Comparison of ENCODE assay signal across 8 mouse cellular contexts in genomic region chr5:107950643-107951042, GRCm38 (mm10). TPM values are rescaled to one million over a fixed set of nuclear protein-coding genes. Genes with fewer than 3 reads are reported as not detected.
DNase-seq lines count a peak whose midpoint lies in the region; ATAC-seq and TF ChIP-seq lines count a peak whose summit lies in the region.

No protein-coding gene starts in this region.

- no peaks in the 10 kb centered on the region for H3K27me3 ChIP-seq in liver, embryonic 14.5 days (ENCODE audit: control insufficient read depth, insufficient read depth, low read length)
- no peaks in the 10 kb centered on the region for H3K27me3 ChIP-seq in forebrain, embryonic 15.5 days

- no peak overlapping the region for H3K9ac ChIP-seq in liver, embryonic 14.5 days (replicated peaks)
- H3K9ac ChIP-seq in forebrain, embryonic 15.5 days (replicated peaks), result no peak overlapping the region

- peaks cover 0 to 15% of the 10 kb centered on the region in 2 experiments; a peak in 3 of 4 replicates for H3K4me1 ChIP-seq in liver, embryonic 14.5 days (replicated peaks; ENCODE audit: control insufficient read depth in 2 of 2, insufficient read depth in 2 of 2, low read length in 1 of 2)
- H3K4me1 ChIP-seq in forebrain, embryonic 15.5 days, result peaks cover 7% of the 10 kb centered on the region; the same call in 1 of the 2 replicates

- ATAC-seq in activated CD4-positive, CD25-positive, alpha-beta regulatory T cell, adult 4 months, result peak; percentile 59
- peak; percentile 35; the same call in 1 of the 2 replicates for ATAC-seq in liver, embryonic 14.5 days (ENCODE audit: insufficient read depth)
- peak; percentile 85 for ATAC-seq in monocyte, adult 5-6 weeks (replicated peaks; ENCODE audit: insufficient number of reproducible peaks, low FRiP score, low TSS enrichment, poor library complexity, severe bottlenecking)
- no peak for ATAC-seq in forebrain, embryonic 15.5 days (replicated peaks)

- DNase-seq in gastrocnemius, adult 2 months, result no peak
- DNase-seq in gastrocnemius, adult 8-10 months (ENCODE audit: low spot score in 2 of 2), result no peak
- DNase-seq in liver, embryonic 14.5 days (ENCODE audit: low read depth in 3 of 3, low spot score in 3 of 3), result no peak
- DNase-seq in left cerebral cortex, postnatal 25 days (ENCODE audit: low spot score in 2 of 2), result no peak
- no peak for DNase-seq in cerebellum, postnatal 10 days

- no peak for TF ChIP-seq EP300 in liver, embryonic 14.5 days (IDR thresholded peaks at IDR 0.05; ENCODE audit: low read depth)

- no peak overlapping the region for H3K4me3 ChIP-seq in gastrocnemius, adult 2 months
- H3K4me3 ChIP-seq in liver, embryonic 14.5 days (ENCODE audit: insufficient read depth in 1 of 2, low read depth in 2 of 2, low read length in 2 of 2), result no peak overlapping the region
- no peak overlapping the region for H3K4me3 ChIP-seq in forebrain, embryonic 15.5 days

- intact Hi-C loops in gastrocnemius, adult 2 months (cut with DNase I), result no loop called here
- intact Hi-C loops in left cerebral cortex, postnatal 25 days (cut with DNase I), result no loop called here

- peak overlapping the region; percentile 63 for H3K27ac ChIP-seq in gastrocnemius, adult 2 months
- no peak overlapping the region for H3K27ac ChIP-seq in liver, embryonic 14.5 days
- no peak overlapping the region for H3K27ac ChIP-seq in forebrain, embryonic 15.5 days (replicated peaks)

- no peaks in the 10 kb centered on the region for H3K9me3 ChIP-seq in liver, embryonic 14.5 days (ENCODE audit: control insufficient read depth, low read length)
- no peaks in the 10 kb centered on the region for H3K9me3 ChIP-seq in forebrain, embryonic 15.5 days

- no peak for TF ChIP-seq CTCF in gastrocnemius, adult 2 months (IDR thresholded peaks at IDR 0.05)
- TF ChIP-seq CTCF in liver, embryonic 14.5 days (IDR thresholded peaks at IDR 0.05; ENCODE audit: low read depth), result no peak

- H3K36me3 ChIP-seq in liver, embryonic 14.5 days (replicated peaks; ENCODE audit: control insufficient read depth, insufficient read depth, low read depth), result no peaks in the 10 kb centered on the region
- H3K36me3 ChIP-seq in forebrain, embryonic 15.5 days, result no peaks in the 10 kb centered on the region

- H3K4me2 ChIP-seq in liver, embryonic 14.5 days (ENCODE audit: low read depth), result no peak overlapping the region
- H3K4me2 ChIP-seq in forebrain, embryonic 15.5 days (replicated peaks), result no peak overlapping the region

- WGBS in liver, embryonic 14.5 days (ENCODE audit: insufficient replicate concordance), result 34% methylated on average over 5 of the region's 5 CpGs
- 88% methylated on average over 5 of the region's 5 CpGs for WGBS in forebrain, embryonic 15.5 days

RNA-seq across cellular contexts. Expression of gene Fam69a, which starts 36.2 kb away (rescaled TPM):
- total RNA-seq in gastrocnemius, adult 2 months (2021), result 10 to 100 TPM; 19.8 to 26.1 TPM
- 10 to 100 TPM; 29.3 to 38.2 (median 31.6) TPM for total RNA-seq in gastrocnemius, adult 8-10 months (2022)
- 10 to 100 TPM; 61.9 to 92.8 TPM for polyA plus RNA-seq in activated CD4-positive, CD25-positive, alpha-beta regulatory T cell, adult 4 months (2017; shearing (Covaris generic))
- polyA plus RNA-seq in liver, embryonic 14.5 days (2012; rRNA removed), result 0.88 and 1.8 TPM in 2 replicates
- polyA plus RNA-seq in liver, embryonic 14.5 days (2014; fragmentation: Nextera tagmentation; extraction: Ambion mirVana), result 8.0 TPM in 2 replicates
- total RNA-seq in monocyte, adult 5-6 weeks (2017), result 33.7 to 53.5 TPM (median 47.2 TPM) in 3 replicates
- 10 to 100 TPM; 31.4 to 32.1 TPM for total RNA-seq in left cerebral cortex, postnatal 25 days (2021)
- polyA plus RNA-seq in forebrain, embryonic 15.5 days (2015; fragmentation: Nextera tagmentation; extraction: Ambion mirVana), result 31.5 and 31.9 TPM in 2 replicates

RNA-seq across cellular contexts. Expression of gene Rpl5, which starts 50.3 kb away (rescaled TPM):
- 10 to 100 TPM; 41.0 to 42.5 TPM for total RNA-seq in gastrocnemius, adult 2 months (2021)
- total RNA-seq in gastrocnemius, adult 8-10 months (2022), result 10 to 100 TPM; 33.4 to 46.0 (median 39.4) TPM
- 10 to 100 TPM; 71.9 to 81.2 TPM for polyA plus RNA-seq in activated CD4-positive, CD25-positive, alpha-beta regulatory T cell, adult 4 months (2017; shearing (Covaris generic))
- polyA plus RNA-seq in liver, embryonic 14.5 days (2012; rRNA removed), result 62.8 and 96.9 TPM in 2 replicates
- 27.6 and 29.1 TPM in 2 replicates for polyA plus RNA-seq in liver, embryonic 14.5 days (2014; fragmentation: Nextera tagmentation; extraction: Ambion mirVana)
- 256 to 830 TPM (median 616 TPM) in 3 replicates for total RNA-seq in monocyte, adult 5-6 weeks (2017)
- total RNA-seq in left cerebral cortex, postnatal 25 days (2021), result 10 to 100 TPM; 60.7 to 67.6 TPM
- 69.9 and 71.3 TPM in 2 replicates for polyA plus RNA-seq in forebrain, embryonic 15.5 days (2015; fragmentation: Nextera tagmentation; extraction: Ambion mirVana)
